Mouse (Mus musculus) hindbrain, postnatal 0 days (tissue): Measurements from ENCODE around the gene Gabpa. TPM values are rescaled to one million over a fixed set of nuclear protein-coding genes. Genes with fewer than 3 reads are reported as not detected.
A peak's percentile ranks its signal among the peaks of the same experiment; 100 is the strongest.

Experiments
- ATAC-seq: fragments of 200-750 bp; cut with Nextera tagmentation; 2 replicates; pipeline ENCODE4 v1.8.0; 2017; ENCODE audit warnings: mild to moderate bottlenecking, moderate TSS enrichment, moderate library complexity
- DNase-seq: peaks from one replicate; pipeline ENCODE4 v3.0.0-alpha.2; 2015; ENCODE audit warnings: low spot score
- H3K27ac ChIP-seq: fragments of 300-500 bp; sonication (generic); 2 replicates; pipeline ENCODE4 v1.5.1; 2014; ENCODE audit warnings: mild to moderate bottlenecking
- H3K27me3 ChIP-seq: fragments of 300-500 bp; sonication (generic); 2 replicates; pipeline ENCODE4 v1.6.1; 2014; ENCODE audit warnings: low read length, mixed read lengths; ENCODE audit not compliant: insufficient read depth
- H3K36me3 ChIP-seq: fragments of 300-500 bp; sonication (generic); 2 replicates; pipeline ENCODE4 v1.6.1; 2014; ENCODE audit warnings: low read length, mixed read lengths; ENCODE audit not compliant: insufficient read depth
- H3K4me1 ChIP-seq: fragments of 300-500 bp; sonication (generic); 2 replicates; pipeline ENCODE4 v1.6.1; 2014; ENCODE audit warnings: antibody characterized with exemption, low read length, mixed read lengths; ENCODE audit not compliant: insufficient read depth
- H3K4me2 ChIP-seq: fragments of 300-500 bp; sonication (generic); 2 replicates; pipeline ENCODE4 v1.6.1; 2014; ENCODE audit warnings: low read depth, mild to moderate bottlenecking, low read length, moderate library complexity, mixed read lengths
- H3K4me3 ChIP-seq: fragments of 300-500 bp; sonication (generic); 2 replicates; pipeline ENCODE4 v1.5.1; 2014; ENCODE audit warnings: low read length
- H3K9ac ChIP-seq: fragments of 300-500 bp; sonication (generic); replicated peaks from 2 replicates; pipeline ENCODE4 v1.6.1; 2014; ENCODE audit warnings: mild to moderate bottlenecking, low read length, moderate library complexity, mixed read lengths
- H3K9me3 ChIP-seq: fragments of 300-500 bp; sonication (generic); 2 replicates; pipeline ENCODE4 v1.6.1; 2016; ENCODE audit warnings: low read length, mixed read lengths
- CTCF ChIP-seq: IDR thresholded peaks from 2 replicates; pipeline ENCODE4 v1.5.1; 2016; ENCODE audit warnings: antibody characterized with exemption, control low read depth, low read depth
- WGBS: fragments of 180-500 bp; shearing (Covaris S2); extraction: QIAGEN DNeasy Blood & Tissue Kit; methylation state at CpG from one replicate; pipeline ENCODE4 v1.1.7; 2014; 5-methylcytosine and 5-hydroxymethylcytosine counted together
- polyA plus RNA-seq: library from polyadenylated mRNA; unstranded; fragments of >200 nt; fragmentation: Nextera tagmentation; extraction: Ambion mirVana; gene quantifications from 2 replicates; pipeline ENCODE4 v1.2.1, GENCODE M21; 2015
- total RNA-seq: library from RNA; depleted of rRNA; stranded (reverse); fragments of >200 nt; gene quantifications from 2 replicates; pipeline ENCODE4 v1.2.3, GENCODE M21; 2014

The Gabpa gene
- total and polyA plus RNA-seq, 2 experiments from 2014 or later = 10.6 to 14.8 TPM

DNA sequence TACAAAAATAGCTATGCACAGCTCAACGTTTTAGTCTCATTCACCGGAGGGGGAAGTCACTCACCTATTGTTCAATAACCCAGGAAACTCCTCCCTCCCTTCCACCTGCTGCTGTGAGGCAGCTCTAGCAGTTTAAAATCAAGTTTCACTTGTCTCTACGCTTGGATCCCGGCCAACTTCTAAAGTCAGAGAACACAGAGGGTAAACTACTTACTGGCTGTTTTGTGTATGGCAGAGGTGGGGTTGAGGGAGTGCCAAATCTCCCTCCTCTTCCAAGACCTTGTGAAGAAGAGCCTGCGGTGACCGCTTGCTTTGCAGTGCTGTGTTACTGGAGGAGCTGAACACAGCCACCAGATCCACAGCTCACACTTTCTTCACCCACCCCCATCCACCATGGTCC, 9.7 kb upstream of the Gabpa start:
- TF ChIP-seq CTCF = no peak
- ATAC-seq (no peak), DNase-seq (peak; percentile 12)
- H3K27me3 ChIP-seq = no peaks in the 10 kb centered on the region
- H3K36me3 ChIP-seq = peaks cover 35% of the 10 kb centered on the region
- H3K4me2 ChIP-seq = no peak overlapping the region
- 47% methylated on average over 6 of the region's 6 CpGs for WGBS
- H3K27ac ChIP-seq = no peak overlapping the region
- no peak overlapping the region for H3K4me3 ChIP-seq
- H3K9ac ChIP-seq = no peak overlapping the region
- H3K4me1 ChIP-seq = no peaks in the 10 kb centered on the region
- no peaks in the 10 kb centered on the region for H3K9me3 ChIP-seq

GRCm38 (mm10) chr16:84831696-84832095, 3.0 kb upstream of the Gabpa start:
- ATAC-seq (no peak), DNase-seq (no peak)
- Histone ChIP-seq H3K9ac (no peak overlapping the region), H3K4me2 (no peak overlapping the region), H3K4me1 (peaks cover 3% of the 10 kb centered on the region; the same call in 1 of the 2 replicates), H3K4me3 (no peak overlapping the region), H3K27me3 (no peaks in the 10 kb centered on the region), H3K9me3 (no peaks in the 10 kb centered on the region), H3K36me3 (peaks cover 24% of the 10 kb centered on the region), H3K27ac (no peak overlapping the region)
- WGBS = 85% methylated on average over 5 of the region's 5 CpGs
- no peak for TF ChIP-seq CTCF

DNA sequence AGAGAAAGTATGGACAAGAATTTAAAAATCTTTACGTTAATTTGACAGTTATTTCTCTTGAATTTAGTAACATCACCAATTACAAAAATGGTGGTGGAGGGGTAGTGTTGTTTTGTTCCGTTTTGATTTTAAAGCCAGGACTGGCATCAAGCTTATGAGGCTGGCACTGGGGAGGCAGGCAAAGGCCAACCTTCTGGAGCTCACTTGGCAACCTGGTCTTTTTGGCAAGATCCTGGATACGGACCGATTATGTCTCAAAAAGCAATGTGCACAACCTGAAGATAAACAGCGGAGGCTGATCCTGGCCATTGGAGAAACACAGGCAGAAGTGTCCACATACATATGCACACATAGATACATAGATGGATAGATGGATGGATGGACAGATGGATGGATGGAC, 2.0 kb upstream of the Gabpa start:
- H3K27me3 ChIP-seq = no peaks in the 10 kb centered on the region
- peaks cover 14% of the 10 kb centered on the region for H3K36me3 ChIP-seq
- DNase-seq (peak; percentile 17), ATAC-seq (no peak)
- H3K9ac ChIP-seq = no peak overlapping the region
- TF ChIP-seq CTCF = no peak
- H3K27ac ChIP-seq = no peak overlapping the region
- no peaks in the 10 kb centered on the region for H3K9me3 ChIP-seq
- H3K4me2 ChIP-seq = no peak overlapping the region
- peaks cover 3% of the 10 kb centered on the region; the same call in 1 of the 2 replicates for H3K4me1 ChIP-seq
- 62% methylated on average over 5 of the region's 5 CpGs for WGBS
- no peak overlapping the region for H3K4me3 ChIP-seq

DNA sequence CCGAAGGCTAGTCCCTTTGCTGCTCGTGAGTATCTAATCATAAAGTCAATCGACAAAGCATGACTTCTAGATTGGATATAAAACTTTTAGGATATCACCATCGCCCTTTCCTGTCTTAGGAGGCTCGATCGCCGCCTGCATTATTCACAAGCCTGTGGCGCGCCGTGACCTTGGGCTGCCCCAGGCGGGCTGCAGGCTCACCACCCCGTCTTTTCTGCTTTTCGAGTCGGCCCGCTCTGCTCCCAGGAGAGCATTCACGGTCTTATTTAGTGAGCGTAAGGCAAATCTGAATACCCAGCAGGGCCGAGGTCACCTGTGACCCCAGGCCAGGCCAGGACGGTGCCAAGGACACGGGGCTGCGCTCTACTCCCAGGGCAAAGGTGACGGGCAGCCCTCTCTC, 381 bp upstream of the Gabpa start:
- WGBS = under 1% methylated on average over 22 of the region's 22 CpGs
- peak overlapping the region; percentile 97 for H3K27ac ChIP-seq
- no peak for TF ChIP-seq CTCF
- peaks cover 3% of the 10 kb centered on the region; the same call in 1 of the 2 replicates for H3K4me1 ChIP-seq
- ATAC-seq (no peak), DNase-seq (peak; percentile 37)
- H3K27me3 ChIP-seq = no peaks in the 10 kb centered on the region
- H3K4me3 ChIP-seq = peak overlapping the region; percentile 100
- H3K9ac ChIP-seq = peak overlapping the region; percentile 100
- no peaks in the 10 kb centered on the region for H3K9me3 ChIP-seq
- H3K4me2 ChIP-seq = peak overlapping the region; percentile 63
- peaks cover under 1% of the 10 kb centered on the region; the same call in 1 of the 2 replicates for H3K36me3 ChIP-seq

GRCm38 (mm10) chr16:84835441-84835822, 707 bp downstream of the Gabpa start, which contains the start of gene Atp5j:
Atp5j (minus strand) TSS chr16:84835625.
- DNase-seq = peak; percentile 85
- peak; percentile 60 for ATAC-seq
- WGBS = under 1% methylated on average over 38 of the region's 57 CpGs
- no peaks in the 10 kb centered on the region for H3K27me3 ChIP-seq
- H3K9me3 ChIP-seq = no peaks in the 10 kb centered on the region
- H3K9ac ChIP-seq = peak within 1 kb of the TSS; percentile 100
- H3K4me3 ChIP-seq = peak within 1 kb of the TSS; percentile 100
- TF ChIP-seq CTCF = no peak
- peaks cover 5% of the 10 kb centered on the region; the same call in 1 of the 2 replicates for H3K36me3 ChIP-seq
- peaks cover 3% of the 10 kb centered on the region; the same call in 1 of the 2 replicates for H3K4me1 ChIP-seq
- peak within 1 kb of the TSS; percentile 97 for H3K27ac ChIP-seq
- H3K4me2 ChIP-seq = peak within 1 kb of the TSS; percentile 63

DNA sequence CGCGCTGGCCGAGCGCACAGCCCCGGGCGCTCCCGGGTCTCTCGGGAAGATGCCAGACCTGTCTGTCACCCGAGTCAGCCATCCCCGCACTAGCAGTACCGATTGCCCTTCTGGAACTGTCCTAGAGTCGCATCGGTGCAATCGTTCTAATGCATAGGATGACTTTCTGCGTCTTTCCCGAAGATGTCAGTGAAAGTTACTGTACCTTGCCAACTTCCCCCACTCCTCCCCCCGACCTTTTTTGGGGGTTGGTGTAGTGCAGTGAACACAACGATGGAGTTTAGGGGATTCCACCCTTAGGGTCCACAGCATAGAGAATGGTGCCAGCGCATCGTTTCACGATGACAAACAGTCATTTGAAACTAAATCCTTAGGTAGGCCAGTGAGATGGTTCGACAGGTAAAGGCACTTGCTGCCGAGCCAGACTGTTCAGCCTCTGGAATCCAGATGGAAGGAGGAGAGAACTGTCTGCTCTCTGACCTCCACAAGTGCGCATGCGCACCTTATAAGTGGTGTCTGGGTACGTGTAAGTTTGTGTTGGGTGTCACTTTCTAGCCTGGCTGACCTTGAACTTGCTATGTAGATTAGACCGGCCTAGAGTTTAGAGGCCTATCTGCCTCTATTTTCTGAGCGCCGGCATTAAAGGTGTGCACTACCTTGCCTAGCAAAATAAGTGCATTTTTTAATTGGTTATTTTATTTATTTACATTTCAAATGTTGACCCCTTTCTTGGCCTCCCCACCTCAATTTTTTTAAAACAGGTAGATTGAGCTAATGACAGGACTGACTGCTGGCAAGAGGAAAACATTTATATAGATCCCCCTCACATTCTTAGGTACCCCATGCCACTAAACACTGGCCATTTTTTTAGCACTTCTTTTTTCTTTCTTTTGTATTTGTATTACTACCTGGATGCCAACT, 1.4 kb downstream of the Gabpa start:
- Histone ChIP-seq H3K4me1 (peaks cover 3% of the 10 kb centered on the region; the same call in 1 of the 2 replicates), H3K4me2 (peak overlapping the region; percentile 63), H3K27ac (peak overlapping the region; percentile 97), H3K4me3 (peak overlapping the region; percentile 100), H3K9ac (peak overlapping the region; percentile 100), H3K9me3 (no peaks in the 10 kb centered on the region), H3K36me3 (peaks cover 5% of the 10 kb centered on the region; the same call in 1 of the 2 replicates), H3K27me3 (no peaks in the 10 kb centered on the region)
- ATAC-seq = no peak; the same call in 1 of the 2 replicates
- WGBS = 12% methylated on average over 28 of the region's 29 CpGs
- DNase-seq = peak; percentile 72
- TF ChIP-seq CTCF = no peak
